Mouse (Mus musculus) bone marrow macrophage, adult 2 months (primary cell): ENCODE results near the gene Clec4b2.

Experiments
- CTCF ChIP-seq: IDR thresholded peaks from 2 replicates; pipeline ENCODE4 v1.5.1; 2012; ENCODE audit warnings: low read depth, mild to moderate bottlenecking, low read length, moderate library complexity
- POLR2A ChIP-seq: IDR thresholded peaks from 2 replicates; pipeline ENCODE4 v1.6.1; 2012; ENCODE audit warnings: mild to moderate bottlenecking, low read depth, low read length, borderline replicate concordance

GRCm38 (mm10) chr6:123231149-123231548, 58.5 kb downstream of the Clec4b2 start:
- TF ChIP-seq POLR2A (no peak), CTCF (no peak)
